Mouse (Mus musculus) ES-Bruce4 (cell line): ENCODE results near the gene Ptprq.

Source experiments
- CTCF ChIP-seq: IDR thresholded peaks from one replicate; pipeline ENCODE4 v1.8.1; 2011; ENCODE audit warnings: low read depth, low read length
- POLR2A ChIP-seq: IDR thresholded peaks from one replicate; pipeline ENCODE4 v1.8.1; 2011; ENCODE audit warnings: low read length; ENCODE audit not compliant: insufficient read depth

DNA sequence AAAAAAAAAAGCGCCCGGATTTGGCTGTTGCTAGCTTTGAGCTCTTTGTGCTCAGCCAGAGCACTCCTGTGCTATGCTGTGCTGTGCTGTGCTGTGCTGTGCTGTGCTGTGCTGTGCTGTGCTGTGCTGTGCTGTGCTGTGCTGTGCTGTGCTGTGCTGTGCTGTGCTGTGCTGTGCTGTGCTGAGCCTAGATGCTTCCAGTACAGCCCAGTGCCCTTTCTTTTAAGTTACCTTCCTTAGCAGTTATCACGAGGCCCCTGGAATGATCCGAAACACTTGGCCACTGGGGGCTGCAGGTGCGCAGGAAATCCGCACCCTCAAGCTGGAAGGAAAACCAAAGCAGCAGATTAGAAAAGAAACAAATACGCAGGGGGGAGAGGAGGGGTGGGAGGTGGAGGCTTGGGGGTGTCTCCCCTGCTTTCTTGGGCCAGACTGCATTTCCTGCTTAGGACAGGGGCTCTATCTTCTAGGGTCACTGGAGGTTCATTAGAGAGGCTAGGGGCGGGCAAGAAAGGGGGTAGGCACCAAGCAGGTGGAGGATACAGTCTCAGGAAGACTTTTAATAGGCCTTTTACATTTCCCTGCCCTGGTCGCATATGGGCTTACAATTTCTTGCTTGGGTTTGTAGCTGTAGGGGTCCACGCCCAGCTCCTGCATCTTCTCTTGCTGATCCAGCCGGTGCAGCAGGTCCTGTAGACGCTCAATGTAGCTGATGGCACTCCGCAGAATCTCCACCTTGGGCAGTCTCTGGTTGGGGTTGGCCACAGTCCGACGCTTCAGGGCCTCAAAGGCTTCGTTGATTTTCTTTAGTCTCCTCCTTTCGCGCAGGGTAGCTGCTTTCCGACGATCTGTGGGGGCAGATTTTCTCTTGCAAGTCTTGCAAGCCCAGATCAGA lies 226.0 kb downstream of the Ptprq start:
- TF ChIP-seq CTCF (no peak), POLR2A (no peak)
